Mouse (Mus musculus) thymus, adult 2 months (tissue): ENCODE results near the gene Stag1.

ENCODE experiments used
- CTCF ChIP-seq: fragments of 200-500 bp; IDR thresholded peaks from 2 replicates; pipeline ENCODE4 v1.5.1; 2012; ENCODE audit warnings: mild to moderate bottlenecking, control low read depth, low read length, moderate library complexity, borderline replicate concordance; ENCODE audit not compliant: control insufficient read depth, poor library complexity, insufficient read depth; ENCODE audit errors: extremely low read depth
- POLR2A ChIP-seq: fragments of 200-500 bp; IDR thresholded peaks from 2 replicates; pipeline ENCODE4 v1.6.1; 2012; ENCODE audit warnings: mild to moderate bottlenecking, low read length, control low read depth, moderate library complexity; ENCODE audit not compliant: control insufficient read depth, poor library complexity, insufficient read depth; ENCODE audit errors: extremely low read depth

DNA sequence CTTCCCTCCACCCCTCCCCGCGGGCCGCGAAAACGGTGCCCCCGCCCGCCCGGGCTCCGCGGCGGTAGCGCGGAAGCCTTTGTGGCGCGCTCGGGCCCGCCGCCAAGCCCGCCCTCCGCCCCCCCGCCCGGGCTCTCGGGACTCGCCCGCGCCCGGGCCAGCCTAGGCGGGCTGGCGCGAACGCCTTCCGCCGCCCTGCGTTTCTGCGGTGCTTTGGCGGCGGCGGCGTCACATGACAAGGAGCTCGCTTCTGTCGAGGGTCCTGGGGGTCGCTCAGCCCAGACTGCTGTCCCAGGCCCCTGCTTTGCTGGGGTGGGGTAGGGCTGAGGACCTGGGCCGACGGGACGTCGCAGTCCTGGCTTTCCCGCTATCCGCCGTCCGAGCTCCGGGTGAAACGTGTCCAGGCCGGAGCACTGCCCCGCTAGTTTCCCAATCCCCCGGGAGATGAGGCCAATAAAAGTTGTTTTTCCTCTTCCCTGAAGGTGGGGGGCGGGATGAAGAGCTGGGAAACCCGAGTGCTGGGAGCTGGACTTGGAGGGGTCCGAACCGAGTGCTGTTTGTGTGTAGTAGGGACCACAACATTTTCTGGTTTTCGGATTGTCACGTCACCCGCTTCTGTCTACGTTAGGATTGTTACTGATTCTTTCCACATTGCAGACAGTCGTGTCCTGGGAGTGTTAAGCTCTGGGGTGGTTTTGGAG lies 46.6 kb downstream of the Stag1 start:
- TF ChIP-seq CTCF (0 out of 2 replicates have a peak, but pooled peaks have one; percentile 47), POLR2A (no peak)
